Mouse (Mus musculus): ENCODE data around the gene Ifna1. TPM values are rescaled to one million over a fixed set of nuclear protein-coding genes. Genes with fewer than 3 reads are reported as not detected.
A peak's percentile ranks its signal among the peaks of the same experiment; 100 is the strongest.

Gene Ifna1
- polyA plus RNA-seq, 1 experiment from 2014 or later = not detected

DNA sequence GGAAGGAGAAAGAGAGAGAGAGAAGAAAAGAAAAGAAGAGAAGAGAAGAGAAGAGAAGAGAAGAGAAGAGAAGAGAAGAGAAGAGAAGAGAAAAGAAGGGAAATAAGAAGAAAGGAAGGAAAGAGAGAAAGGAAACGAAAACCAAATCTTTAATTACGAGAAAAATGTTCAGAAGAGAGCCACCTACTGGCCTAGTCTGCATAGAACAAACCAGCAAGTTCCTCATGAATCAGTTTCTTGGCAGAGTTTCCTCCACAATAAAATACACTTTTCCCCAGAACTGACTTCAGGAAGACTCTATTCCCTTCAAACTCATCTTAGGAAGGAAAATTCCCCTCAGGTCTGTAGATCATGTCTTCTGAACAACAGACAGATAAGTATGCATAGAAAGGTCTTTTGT lies 4.6 kb upstream of the Ifna1 start:
- Histone ChIP-seq H3K27ac (no peak overlapping the region), H3K27me3 (no peaks in the 10 kb centered on the region), H3K9me3 (no peaks in the 10 kb centered on the region), H3K36me3 (no peaks in the 10 kb centered on the region), H3K9ac (no peak overlapping the region), H3K4me2 (no peak overlapping the region), H3K4me1 (replicated peaks) (no peaks in the 10 kb centered on the region), H3K4me3 (no peak overlapping the region)
- WGBS = 50% methylated on average over 2 of the region's 2 CpGs
- no peak for ATAC-seq (ENCODE audit: low FRiP score)

DNA sequence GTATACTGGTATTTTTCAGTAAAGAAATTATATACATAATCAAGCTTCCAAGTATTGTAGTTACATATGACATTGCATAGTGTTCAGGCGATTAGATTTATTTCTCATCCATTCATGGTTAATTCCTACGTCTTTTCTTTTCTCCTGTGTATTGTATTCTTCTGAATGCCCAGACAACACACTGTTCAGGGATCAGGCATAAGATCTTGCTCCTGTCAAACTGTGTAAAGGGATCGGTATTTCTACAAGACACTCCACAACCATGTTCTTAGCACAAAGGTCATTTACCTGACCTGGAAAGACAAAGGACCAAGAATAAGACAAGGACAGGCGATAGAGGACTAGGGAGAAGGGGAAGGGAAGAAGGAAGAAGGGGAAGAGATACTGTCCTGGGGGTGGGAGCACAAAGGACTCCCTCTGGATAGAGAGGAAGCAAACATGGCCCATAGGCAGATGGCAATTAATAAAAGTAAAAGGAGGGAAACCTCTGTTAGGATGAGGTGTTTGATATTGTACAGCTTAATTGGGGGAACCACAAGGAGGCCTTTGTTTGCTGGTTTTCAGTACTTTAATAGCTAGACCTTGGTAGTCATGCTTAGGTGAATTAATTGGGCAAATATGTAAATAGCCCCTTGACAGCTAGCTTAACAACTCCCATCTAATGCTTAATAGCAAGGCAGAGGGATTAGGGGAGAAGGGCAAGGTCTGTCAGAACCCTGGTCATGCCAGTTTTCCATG lies 1.3 kb downstream of the Ifna1 start:
- H3K4me1 ChIP-seq (replicated peaks) = peaks cover 5% of the 10 kb centered on the region; the same call in 1 of the 2 replicates
- 36% methylated on average over 4 of the region's 4 CpGs for WGBS
- no peak for ATAC-seq (ENCODE audit: low FRiP score)

DNA sequence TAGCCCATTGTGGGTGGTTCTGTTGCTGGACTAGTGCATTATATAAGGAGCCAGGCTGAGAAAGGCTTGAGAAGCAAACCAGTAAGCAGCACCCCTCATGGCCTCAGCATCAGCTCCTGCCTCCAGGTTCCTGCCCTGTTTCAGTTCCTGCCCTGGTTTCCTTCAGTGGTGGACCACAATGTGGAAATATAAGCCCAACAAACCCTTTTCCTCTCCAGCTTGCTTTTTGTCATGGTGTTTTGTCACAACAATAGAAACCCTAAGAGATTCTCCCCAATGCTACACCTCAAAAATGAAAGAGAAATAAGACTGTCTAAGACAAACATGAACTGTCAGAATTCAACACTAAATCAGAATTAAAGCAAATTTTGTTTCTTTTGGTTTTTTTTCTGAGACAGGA lies 9.3 kb downstream of the Ifna1 start:
- no peaks in the 10 kb centered on the region for H3K36me3 ChIP-seq
- H3K4me3 ChIP-seq = no peak overlapping the region
- H3K4me2 ChIP-seq = no peak overlapping the region
- no peak overlapping the region for H3K9ac ChIP-seq
- no peaks in the 10 kb centered on the region for H3K9me3 ChIP-seq
- H3K27me3 ChIP-seq = peaks cover 11% of the 10 kb centered on the region; the same call in 1 of the 2 replicates
- ATAC-seq (ENCODE audit: low FRiP score) = no peak
- H3K4me1 ChIP-seq (replicated peaks) = 0 out of 2 replicates have a peak, but pooled peaks cover 4% of the 10 kb centered on the region
- H3K27ac ChIP-seq = no peak overlapping the region

More for the DNA sequence above, 1.3 kb downstream of the Ifna1 start:
- Histone ChIP-seq H3K9me3 (no peaks in the 10 kb centered on the region), H3K9ac (no peak overlapping the region), H3K27me3 (no peaks in the 10 kb centered on the region), H3K4me3 (no peak overlapping the region), H3K36me3 (no peaks in the 10 kb centered on the region), H3K27ac (no peak overlapping the region), H3K4me2 (no peak overlapping the region)

DNA sequence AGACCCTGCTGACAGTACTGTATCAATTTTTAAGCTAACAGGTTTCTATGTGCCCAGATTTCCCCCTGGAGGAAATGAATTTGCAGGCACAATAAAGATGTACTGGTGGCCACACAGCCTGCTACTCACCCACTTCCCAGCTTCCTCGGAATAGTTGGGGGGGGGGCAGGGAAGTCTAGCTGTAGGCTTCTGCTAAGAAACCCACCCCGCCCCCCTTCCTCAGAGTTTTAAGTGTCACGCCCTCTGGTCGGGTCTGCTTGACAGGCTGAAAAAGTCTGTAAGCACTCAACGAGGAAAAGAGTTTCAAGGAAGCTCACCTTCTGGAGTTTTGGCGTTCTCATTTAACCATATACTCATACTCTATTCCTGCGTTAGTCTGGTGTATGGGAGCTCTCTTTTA lies 13.4 kb downstream of the Ifna1 start:
- no peaks in the 10 kb centered on the region for H3K9me3 ChIP-seq
- no peak overlapping the region for H3K4me3 ChIP-seq
- no peak for ATAC-seq (ENCODE audit: low FRiP score)
- 7% methylated on average over 7 of the region's 7 CpGs for WGBS
- no peak overlapping the region for H3K27ac ChIP-seq
- no peak overlapping the region for H3K4me2 ChIP-seq
- no peaks in the 10 kb centered on the region for H3K36me3 ChIP-seq
- H3K9ac ChIP-seq = no peak overlapping the region
- peaks cover 19% of the 10 kb centered on the region for H3K27me3 ChIP-seq
- peaks cover 14% of the 10 kb centered on the region for H3K4me1 ChIP-seq (replicated peaks)

DNA sequence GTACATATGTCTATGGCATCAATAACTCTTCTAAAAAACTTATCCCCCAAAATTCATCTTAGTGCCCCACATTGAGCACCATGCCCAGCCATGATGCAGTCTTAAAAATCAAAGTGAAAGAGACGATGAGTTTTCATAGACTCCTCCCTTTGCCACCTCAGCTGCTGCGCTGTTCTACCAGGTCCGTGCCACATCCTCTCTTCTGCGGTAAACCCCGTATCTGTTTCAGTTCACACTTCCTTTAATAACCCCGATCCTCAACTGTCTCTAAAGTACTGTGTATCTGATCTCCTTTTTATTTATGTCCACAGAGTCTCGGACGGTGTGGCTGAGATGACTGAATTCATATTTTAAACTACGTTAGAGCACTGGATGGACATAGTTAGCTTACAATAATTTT lies 14.7 kb downstream of the Ifna1 start:
- 76% methylated on average over 9 of the region's 9 CpGs for WGBS
- no peak overlapping the region for H3K4me2 ChIP-seq
- H3K27me3 ChIP-seq = peaks cover 23% of the 10 kb centered on the region
- H3K36me3 ChIP-seq = no peaks in the 10 kb centered on the region
- no peak for ATAC-seq (ENCODE audit: low FRiP score)
- peaks cover 17% of the 10 kb centered on the region for H3K4me1 ChIP-seq (replicated peaks)
- H3K27ac ChIP-seq = no peak overlapping the region
- H3K9ac ChIP-seq = no peak overlapping the region
- H3K9me3 ChIP-seq = no peaks in the 10 kb centered on the region
- no peak overlapping the region for H3K4me3 ChIP-seq

DNA sequence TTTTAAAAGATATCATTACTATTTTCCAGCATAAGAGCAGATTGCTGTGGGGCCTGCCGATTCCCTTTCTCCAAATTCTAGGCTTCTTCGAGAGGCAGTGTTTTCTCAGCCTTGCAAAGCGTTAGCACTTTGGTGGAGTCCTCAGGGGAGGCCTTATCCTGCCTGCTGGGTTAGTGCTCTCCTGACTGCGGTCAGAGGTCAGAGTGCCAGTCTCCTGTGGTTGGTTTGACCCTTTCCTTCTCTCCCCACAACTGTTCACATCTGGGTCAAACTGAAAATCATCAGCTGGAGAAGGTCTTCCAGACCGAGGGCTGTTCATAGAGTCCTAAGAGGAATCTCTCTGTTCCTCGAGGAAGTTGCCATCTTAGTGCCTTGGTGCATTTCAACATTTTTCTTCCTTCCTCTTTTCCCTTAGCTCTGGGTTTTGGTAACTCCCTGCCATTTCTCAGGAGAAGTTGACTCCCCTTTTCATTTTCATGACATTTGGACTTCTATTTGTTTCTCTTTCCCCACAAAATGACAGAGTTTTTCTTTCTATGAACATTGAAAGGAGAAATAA lies 15.2 kb downstream of the Ifna1 start:
- Histone ChIP-seq H3K27me3 (peaks cover 23% of the 10 kb centered on the region), H3K27ac (no peak overlapping the region), H3K36me3 (no peaks in the 10 kb centered on the region), H3K9ac (no peak overlapping the region), H3K4me3 (no peak overlapping the region), H3K9me3 (no peaks in the 10 kb centered on the region), H3K4me1 (replicated peaks) (peaks cover 17% of the 10 kb centered on the region), H3K4me2 (no peak overlapping the region)
- 54% methylated on average over 6 of the region's 6 CpGs for WGBS
- ATAC-seq (ENCODE audit: low FRiP score) = no peak

DNA sequence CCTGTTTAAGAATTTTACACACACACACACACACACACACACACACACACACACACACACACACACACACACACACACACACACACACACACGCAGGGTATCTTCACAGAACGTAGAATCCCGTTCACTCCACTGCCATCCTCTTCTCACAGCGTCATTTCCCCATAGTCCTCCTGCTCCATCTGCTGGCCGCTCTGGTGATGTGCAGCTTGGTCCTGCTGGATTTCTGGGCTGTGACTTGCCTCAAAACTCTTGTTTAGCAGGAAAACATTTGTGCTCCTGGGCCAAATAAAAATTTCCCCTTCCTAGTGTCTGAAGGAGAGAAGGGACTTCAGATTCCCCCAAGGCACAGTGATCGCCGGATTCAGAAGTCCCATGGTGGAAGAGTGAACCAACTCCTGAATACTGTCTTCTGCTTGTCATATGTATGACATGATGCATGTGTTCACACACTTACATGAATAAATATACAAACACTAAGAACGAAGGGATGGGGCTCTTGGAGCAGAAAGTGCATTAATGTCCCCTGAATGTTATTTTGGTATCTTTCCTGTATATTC lies 17.6 kb downstream of the Ifna1 start:
- Histone ChIP-seq H3K27me3 (peaks cover 33% of the 10 kb centered on the region), H3K4me1 (replicated peaks) (peaks cover 17% of the 10 kb centered on the region), H3K36me3 (no peaks in the 10 kb centered on the region), H3K4me3 (peak overlapping the region; percentile 53), H3K27ac (no peak overlapping the region), H3K9me3 (no peaks in the 10 kb centered on the region), H3K9ac (0 out of 2 replicates have a peak overlapping the region, but pooled peaks have one; percentile 68), H3K4me2 (peak overlapping the region; percentile 93)
- 1% methylated on average over 8 of the region's 8 CpGs for WGBS
- ATAC-seq (ENCODE audit: low FRiP score) = peak; percentile 70

DNA sequence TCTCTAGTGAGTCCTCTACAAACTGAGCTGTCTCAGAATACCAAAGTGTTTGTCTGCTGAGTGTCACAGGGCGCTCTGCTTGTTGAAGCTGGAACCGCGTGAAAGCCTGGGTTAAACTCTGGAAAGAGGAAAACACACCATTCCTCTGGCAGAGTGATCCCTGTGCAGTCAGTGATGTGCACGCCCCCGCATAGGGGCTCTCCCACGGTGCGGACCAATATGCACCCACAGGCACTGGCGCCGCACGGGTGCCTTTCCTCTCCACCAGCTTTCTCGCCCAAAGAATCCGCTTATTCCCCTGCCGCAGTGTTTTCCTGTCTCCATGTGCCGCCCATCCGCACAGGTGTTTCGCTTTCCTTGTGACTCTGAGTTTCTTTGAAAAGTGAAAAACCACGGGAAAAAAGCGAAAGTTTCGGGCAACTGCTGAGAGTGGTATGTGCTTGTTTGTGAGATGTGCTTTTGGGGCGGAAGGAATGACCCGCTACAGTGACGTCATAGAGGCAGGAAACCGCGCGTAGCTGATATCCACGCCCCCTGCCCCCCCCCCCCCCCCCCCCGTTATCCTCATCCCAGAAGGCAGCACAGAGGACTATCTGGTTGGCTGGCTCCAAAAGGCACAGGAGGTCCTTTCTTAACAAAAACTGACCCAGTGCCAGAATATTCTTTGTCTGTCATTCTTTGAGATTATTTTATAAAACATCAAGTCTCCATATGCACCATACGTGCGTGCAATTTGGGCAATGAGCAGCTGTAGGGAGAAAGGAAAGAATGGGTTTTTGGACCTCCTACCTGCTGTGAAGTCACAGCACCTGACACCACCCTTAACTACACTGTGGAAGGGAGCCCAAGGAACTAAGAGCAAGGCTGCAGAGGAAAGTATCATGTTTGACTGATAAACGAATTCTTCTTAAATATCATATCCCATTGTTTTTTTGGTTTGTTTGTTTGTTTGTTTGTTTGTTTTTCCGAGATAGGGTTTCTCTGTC lies 18.3 kb downstream of the Ifna1 start:
- no peaks in the 10 kb centered on the region for H3K9me3 ChIP-seq
- H3K27me3 ChIP-seq = peaks cover 27% of the 10 kb centered on the region
- ATAC-seq (ENCODE audit: low FRiP score) = peak; percentile 81
- H3K4me3 ChIP-seq = peak overlapping the region; percentile 53
- peak overlapping the region; percentile 93 for H3K4me2 ChIP-seq
- WGBS = 8% methylated on average over 31 of the region's 31 CpGs
- no peak overlapping the region for H3K27ac ChIP-seq
- peaks cover 14% of the 10 kb centered on the region for H3K4me1 ChIP-seq (replicated peaks)
- H3K36me3 ChIP-seq = no peaks in the 10 kb centered on the region
- peak overlapping the region; percentile 68 for H3K9ac ChIP-seq

DNA sequence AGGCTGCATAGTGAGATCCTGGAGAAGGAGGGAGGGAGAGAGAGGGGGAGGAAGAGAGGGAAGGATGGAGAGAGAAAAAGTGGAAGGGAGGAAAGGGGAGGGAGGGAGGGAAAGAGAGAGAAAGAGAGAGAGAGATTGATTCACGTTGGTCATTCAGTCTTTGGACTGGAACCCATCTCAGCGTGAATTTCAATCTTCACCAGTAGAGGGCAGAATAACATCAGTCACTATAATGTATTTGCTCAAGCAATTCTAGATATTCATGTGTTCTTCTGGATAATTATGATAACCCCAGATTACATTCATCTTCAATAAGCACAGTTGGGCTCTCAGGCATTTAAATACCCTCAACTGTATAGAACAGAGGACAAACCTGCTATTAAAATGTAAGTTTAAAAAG lies 22.8 kb downstream of the Ifna1 start:
- no peak for ATAC-seq (ENCODE audit: low FRiP score)
- Histone ChIP-seq H3K4me2 (no peak overlapping the region), H3K27me3 (0 out of 2 replicates have a peak, but pooled peaks cover 16% of the 10 kb centered on the region), H3K36me3 (no peaks in the 10 kb centered on the region), H3K9me3 (no peaks in the 10 kb centered on the region), H3K4me3 (no peak overlapping the region), H3K4me1 (replicated peaks) (peaks cover 10% of the 10 kb centered on the region), H3K9ac (no peak overlapping the region), H3K27ac (no peak overlapping the region)
- 2% methylated on average over 2 of the region's 2 CpGs for WGBS

DNA sequence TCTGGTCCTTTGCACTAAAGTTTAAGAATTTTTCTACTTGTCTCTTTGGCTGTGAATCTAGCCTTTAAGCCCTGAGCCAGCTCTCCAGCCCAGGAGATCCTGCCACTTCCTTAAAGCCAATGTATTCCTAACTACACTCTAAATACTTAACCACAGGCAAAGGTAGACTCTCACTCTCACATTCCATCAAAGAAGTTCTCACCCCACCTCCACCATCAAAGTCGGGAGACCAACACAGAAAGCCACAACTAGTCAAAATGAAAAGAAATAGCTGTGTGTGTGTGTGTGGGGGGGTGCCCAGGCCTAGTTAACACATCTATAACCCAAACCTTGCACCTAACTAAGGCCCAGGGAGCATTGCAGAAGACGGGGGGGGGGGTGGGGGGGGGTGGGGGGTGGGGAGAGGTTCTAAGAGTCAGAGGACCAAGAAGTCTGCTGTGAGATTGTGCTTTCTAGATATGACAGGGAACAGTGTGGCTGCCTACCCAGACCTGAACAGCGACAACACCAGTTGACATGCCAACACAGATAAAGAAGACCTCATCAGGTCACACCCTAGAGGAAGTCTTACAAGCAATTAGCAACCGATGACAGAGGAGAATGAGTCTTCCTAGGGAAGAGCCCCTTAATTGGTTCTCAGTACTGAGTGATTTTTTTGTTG lies 25.7 kb downstream of the Ifna1 start:
- no peak overlapping the region for H3K4me3 ChIP-seq
- no peak overlapping the region for H3K9ac ChIP-seq
- no peaks in the 10 kb centered on the region for H3K36me3 ChIP-seq
- H3K27ac ChIP-seq = no peak overlapping the region
- no peaks in the 10 kb centered on the region for H3K4me1 ChIP-seq (replicated peaks)
- WGBS = 93% methylated on average over 3 of the region's 4 CpGs
- no peaks in the 10 kb centered on the region for H3K9me3 ChIP-seq
- no peak for ATAC-seq (ENCODE audit: low FRiP score)
- no peak overlapping the region for H3K4me2 ChIP-seq
- 0 out of 2 replicates have a peak, but pooled peaks cover 11% of the 10 kb centered on the region for H3K27me3 ChIP-seq

DNA sequence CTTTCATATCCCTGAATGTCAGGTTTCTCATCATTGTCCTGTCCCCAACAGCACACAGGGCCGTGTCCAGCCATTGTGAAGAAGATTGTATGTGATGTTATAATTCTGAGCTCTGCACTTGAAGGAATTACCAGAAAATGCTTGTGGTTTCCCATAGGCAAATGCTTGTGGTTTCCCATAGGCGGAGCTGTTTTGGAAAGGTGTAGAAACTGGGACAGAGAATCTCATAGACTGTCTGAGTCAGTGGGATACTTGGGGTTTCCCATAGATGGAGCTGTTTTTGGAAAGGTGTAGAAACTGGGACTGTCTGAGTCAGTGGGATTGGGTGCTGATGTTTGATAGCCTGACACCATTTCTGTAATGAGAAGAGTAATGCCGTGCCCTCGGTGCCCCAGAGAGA lies 26.6 kb downstream of the Ifna1 start:
- Histone ChIP-seq H3K27ac (no peak overlapping the region), H3K27me3 (0 out of 2 replicates have a peak, but pooled peaks cover 7% of the 10 kb centered on the region), H3K9ac (no peak overlapping the region), H3K9me3 (no peaks in the 10 kb centered on the region), H3K4me3 (no peak overlapping the region), H3K4me1 (replicated peaks) (no peaks in the 10 kb centered on the region), H3K4me2 (no peak overlapping the region), H3K36me3 (no peaks in the 10 kb centered on the region)
- ATAC-seq (ENCODE audit: low FRiP score) = no peak
- 92% methylated on average over 4 of the region's 4 CpGs for WGBS

All from hindbrain, embryonic 13.5 days (tissue).